Comparison of ENCODE assay signal across 28 mouse cellular contexts in the genomic region with DNA sequence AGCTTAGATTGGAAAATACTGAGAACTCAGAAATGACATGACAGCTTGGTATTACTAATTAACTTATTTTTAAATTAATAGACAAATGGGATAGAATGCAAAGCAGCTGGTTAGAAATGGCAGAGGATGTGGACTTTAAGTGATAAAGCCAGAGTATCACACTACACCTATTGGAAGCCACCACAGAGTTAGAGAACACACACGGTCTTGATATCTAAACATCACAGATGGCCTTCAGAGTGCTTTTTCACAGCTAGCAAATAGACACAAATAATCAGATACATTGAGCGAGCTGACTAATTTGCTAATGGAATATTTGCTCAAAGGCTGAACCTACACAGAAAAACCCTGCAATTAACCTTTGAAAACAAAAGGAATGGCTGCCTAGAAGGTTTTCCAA.
DNase-seq lines count a peak whose midpoint lies in the region; ATAC-seq and TF ChIP-seq lines count a peak whose summit lies in the region.
"Had no signal": no experiment of that assay in that cellular context is flagged by ENCODE, and none has a peak within 500 bp of the region (broad histone marks: within the 10 kb centered on the region; RNA-seq: fewer than 3 reads in every experiment).

No protein-coding gene starts in this region.

- no peaks in the 10 kb centered on the region for H3K9me3 ChIP-seq in forebrain, embryonic 16.5 days (ENCODE audit: control insufficient read depth, low read length)
- no peaks in the 10 kb centered on the region for H3K9me3 ChIP-seq in forebrain, embryonic 11.5 days (ENCODE audit: control insufficient read depth, low read length)
- H3K9me3 ChIP-seq: embryonic facial prominence, embryonic 12.5 days; embryonic facial prominence, embryonic 15.5 days; forebrain, embryonic 13.5 days; G1E; heart, embryonic 12.5 days; heart, embryonic 15.5 days; hindbrain, embryonic 10.5 days; hindbrain, embryonic 13.5 days had no signal

- no peak overlapping the region for H3K9ac ChIP-seq in forebrain, embryonic 16.5 days (replicated peaks; ENCODE audit: low read depth, low read length)
- H3K9ac ChIP-seq in forebrain, embryonic 11.5 days (ENCODE audit: low read length) = no peak overlapping the region
- H3K9ac ChIP-seq: embryonic facial prominence, embryonic 12.5 days; embryonic facial prominence, embryonic 15.5 days; forebrain, embryonic 13.5 days; heart, embryonic 12.5 days; heart, embryonic 15.5 days; hindbrain, embryonic 13.5 days had no signal

- no peak overlapping the region for H3K4me2 ChIP-seq in forebrain, embryonic 16.5 days (ENCODE audit: low read length)
- no peak overlapping the region for H3K4me2 ChIP-seq in forebrain, embryonic 11.5 days (ENCODE audit: low read depth, low read length, severe bottlenecking)
- H3K4me2 ChIP-seq: embryonic facial prominence, embryonic 12.5 days; embryonic facial prominence, embryonic 15.5 days; forebrain, embryonic 13.5 days; heart, embryonic 12.5 days; heart, embryonic 15.5 days; hindbrain, embryonic 13.5 days had no signal

- no peaks in the 10 kb centered on the region for H3K4me1 ChIP-seq in forebrain, embryonic 16.5 days (replicated peaks; ENCODE audit: control insufficient read depth, insufficient read depth, low read length)
- H3K4me1 ChIP-seq in forebrain, embryonic 11.5 days (replicated peaks; ENCODE audit: control insufficient read depth, insufficient read depth, low read length) = no peaks in the 10 kb centered on the region
- H3K4me1 ChIP-seq: embryonic facial prominence, embryonic 12.5 days; embryonic facial prominence, embryonic 15.5 days; forebrain, embryonic 13.5 days; heart, embryonic 12.5 days; heart, embryonic 15.5 days; hindbrain, embryonic 10.5 days; hindbrain, embryonic 13.5 days had no signal

- no peak for TF ChIP-seq CTCF in layer of hippocampus, adult 2 months (conservative IDR thresholded peaks at IDR 0.05)

- WGBS in forebrain, embryonic 16.5 days = 52% methylated on average over 2 of the region's 2 CpGs
- 72% methylated on average over 2 of the region's 2 CpGs for WGBS in forebrain, embryonic 11.5 days

- H3K36me3 ChIP-seq in forebrain, embryonic 16.5 days (ENCODE audit: control insufficient read depth, insufficient read depth) = no peaks in the 10 kb centered on the region
- H3K36me3 ChIP-seq in forebrain, embryonic 11.5 days (ENCODE audit: control insufficient read depth, insufficient read depth, low read length) = no peaks in the 10 kb centered on the region
- H3K36me3 ChIP-seq: embryonic facial prominence, embryonic 12.5 days; embryonic facial prominence, embryonic 15.5 days; G1E; heart, embryonic 12.5 days; heart, embryonic 15.5 days; hindbrain, embryonic 10.5 days; hindbrain, embryonic 13.5 days had no signal

- no peaks in the 10 kb centered on the region for H3K27me3 ChIP-seq in forebrain, embryonic 16.5 days (replicated peaks; ENCODE audit: control insufficient read depth, insufficient read depth, low read length)
- H3K27me3 ChIP-seq in forebrain, embryonic 11.5 days (ENCODE audit: control insufficient read depth, insufficient read depth, low read length) = no peaks in the 10 kb centered on the region
- H3K27me3 ChIP-seq: CH12.LX; embryonic facial prominence, embryonic 12.5 days; embryonic facial prominence, embryonic 15.5 days; forebrain, embryonic 13.5 days; heart, embryonic 12.5 days; heart, embryonic 15.5 days; hindbrain, embryonic 13.5 days; Patski had no signal

- H3K4me3 ChIP-seq in forebrain, embryonic 16.5 days (replicated peaks; ENCODE audit: low read length) = no peak overlapping the region
- H3K4me3 ChIP-seq in forebrain, embryonic 11.5 days (ENCODE audit: low read depth, low read length) = no peak overlapping the region
- H3K4me3 ChIP-seq in layer of hippocampus, adult 2 months = no peak overlapping the region
- H3K4me3 ChIP-seq: embryonic facial prominence, embryonic 12.5 days; embryonic facial prominence, embryonic 15.5 days; forebrain, embryonic 13.5 days; heart, embryonic 12.5 days; heart, embryonic 15.5 days; hindbrain, embryonic 10.5 days; hindbrain, embryonic 13.5 days had no signal

- no peak for DNase-seq in forebrain, embryonic 11.5 days (ENCODE audit: low spot score)
- peak in 1 of 2 experiments; percentile 7 for DNase-seq in layer of hippocampus, adult 2 months (ENCODE audit: low spot score in 2 of 2)
- DNase-seq in layer of hippocampus, postnatal 36 days = no peak
- DNase-seq in brain, adult 2 months (ENCODE audit: low read depth, low spot score) = peak; percentile 5
- peak; percentile 12 for DNase-seq in layer of hippocampus, adult 9-11 months
- no peak for DNase-seq in adrenal gland, adult (ENCODE audit: inconsistent age in 2 of 2, low spot score in 1 of 2)
- DNase-seq: adrenal gland, adult 2 months; adrenal gland, postnatal 14 days; B cell, adult 2 months; cerebellum, adult 18-20 months; cerebellum, adult 9-10 months; cerebellum, postnatal 14 days; gastrocnemius, postnatal 25 days; heart, adult 18-20 months; heart, postnatal 10 days; heart, postnatal 36 days had no signal

- ATAC-seq in forebrain, embryonic 16.5 days = 0 out of 2 replicates have a peak, but pooled peaks have one; percentile 33
- ATAC-seq in forebrain, embryonic 11.5 days (replicated peaks; ENCODE audit: low FRiP score) = no peak
- ATAC-seq: forebrain, embryonic 13.5 days; hindbrain, embryonic 16.5 days; Patski had no signal

- H3K27ac ChIP-seq in forebrain, embryonic 16.5 days (ENCODE audit: low read length) = no peak overlapping the region
- H3K27ac ChIP-seq in forebrain, embryonic 11.5 days (ENCODE audit: low read depth, low read length) = no peak overlapping the region
- peak overlapping the region; percentile 48 for H3K27ac ChIP-seq in layer of hippocampus, adult 2 months
- H3K27ac ChIP-seq: embryonic facial prominence, embryonic 12.5 days; embryonic facial prominence, embryonic 15.5 days; forebrain, embryonic 13.5 days; heart, embryonic 15.5 days; hindbrain, embryonic 10.5 days; hindbrain, embryonic 13.5 days had no signal

Comparison
In these comparisons a context has a peak if more than half of its experiments do, and no peak if none do; other contexts are left out.
1. DNase-seq: peak in brain, adult 2 months (single experiment) and layer of hippocampus, adult 9-11 months (single experiment); none in forebrain, embryonic 11.5 days (single experiment), layer of hippocampus, postnatal 36 days (0 of 2) and adrenal gland, adult (0 of 2).